Mouse (Mus musculus): Measurements from ENCODE around the gene Higd2a.
A peak's percentile ranks its signal among the peaks of the same experiment; 100 is the strongest.

Higd2a gene

GRCm38 (mm10) chr13:54589996-54590951 is at the start of gene Higd2a, which contains the start of gene Nop16:
TSS of gene Higd2a (plus strand) at chr13:54590207.
TSS of gene Nop16 (minus strand) at chr13:54590090.
- ATAC-seq (ENCODE audit: insufficient number of reproducible peaks, low FRiP score, low TSS enrichment), result peak; percentile 92

- no peak for ATAC-seq (ENCODE audit: insufficient number of reproducible peaks, low FRiP score, low TSS enrichment)
These were observed 42.0 kb upstream of the Higd2a start for GRCm38 (mm10) chr13:54548036-54548435.

GRCm38 (mm10) chr13:54556176-54556575 is 33.8 kb upstream of the Higd2a start:
- ATAC-seq (ENCODE audit: insufficient number of reproducible peaks, low FRiP score, low TSS enrichment), result no peak; the same call in 1 of the 2 replicates

- peak; percentile 87 for ATAC-seq (ENCODE audit: insufficient number of reproducible peaks, low FRiP score, low TSS enrichment)
These were observed 33.2 kb upstream of the Higd2a start for GRCm38 (mm10) chr13:54556796-54557195.

GRCm38 (mm10) chr13:54557652-54558051 is 32.4 kb upstream of the Higd2a start:
- no peak for ATAC-seq (ENCODE audit: insufficient number of reproducible peaks, low FRiP score, low TSS enrichment)

GRCm38 (mm10) chr13:54559656-54560055 is 30.4 kb upstream of the Higd2a start:
- ATAC-seq (ENCODE audit: insufficient number of reproducible peaks, low FRiP score, low TSS enrichment), result no peak

- no peak for ATAC-seq (ENCODE audit: insufficient number of reproducible peaks, low FRiP score, low TSS enrichment)
These were observed 29.4 kb upstream of the Higd2a start for GRCm38 (mm10) chr13:54560608-54561007.

GRCm38 (mm10) chr13:54562562-54562961 is 27.4 kb upstream of the Higd2a start:
- ATAC-seq (ENCODE audit: insufficient number of reproducible peaks, low FRiP score, low TSS enrichment), result no peak

- ATAC-seq (ENCODE audit: insufficient number of reproducible peaks, low FRiP score, low TSS enrichment), result peak; percentile 5; the same call in 1 of the 2 replicates
These were observed 25.5 kb upstream of the Higd2a start for GRCm38 (mm10) chr13:54564232-54565200.

- ATAC-seq (ENCODE audit: insufficient number of reproducible peaks, low FRiP score, low TSS enrichment), result peak; percentile 94
These were observed 24.8 kb upstream of the Higd2a start, which contains the start of gene 4833439L19Rik for GRCm38 (mm10) chr13:54565201-54565581. TSS of gene 4833439L19Rik (minus strand) at chr13:54565435.

- ATAC-seq (ENCODE audit: insufficient number of reproducible peaks, low FRiP score, low TSS enrichment), result no peak
These were observed 24.2 kb upstream of the Higd2a start for GRCm38 (mm10) chr13:54565594-54566345.

- ATAC-seq (ENCODE audit: insufficient number of reproducible peaks, low FRiP score, low TSS enrichment), result no peak
These were observed 21.6 kb upstream of the Higd2a start for GRCm38 (mm10) chr13:54568380-54568779.

- ATAC-seq (ENCODE audit: insufficient number of reproducible peaks, low FRiP score, low TSS enrichment), result no peak
These were observed 20.7 kb upstream of the Higd2a start for GRCm38 (mm10) chr13:54569282-54569681.

GRCm38 (mm10) chr13:54570736-54571135 is 19.3 kb upstream of the Higd2a start:
- ATAC-seq (ENCODE audit: insufficient number of reproducible peaks, low FRiP score, low TSS enrichment), result no peak

- no peak for ATAC-seq (ENCODE audit: insufficient number of reproducible peaks, low FRiP score, low TSS enrichment)
These were observed 18.4 kb upstream of the Higd2a start for GRCm38 (mm10) chr13:54571637-54572036.

GRCm38 (mm10) chr13:54572621-54573020 is 17.4 kb upstream of the Higd2a start:
- ATAC-seq (ENCODE audit: insufficient number of reproducible peaks, low FRiP score, low TSS enrichment), result no peak

GRCm38 (mm10) chr13:54574854-54575481 is 15.0 kb upstream of the Higd2a start, which contains the start of gene Arl10:
TSS of gene Arl10 (plus strand) at chr13:54575015.
- peak; percentile 73 for ATAC-seq (ENCODE audit: insufficient number of reproducible peaks, low FRiP score, low TSS enrichment)

GRCm38 (mm10) chr13:54575489-54575888 is 14.5 kb upstream of the Higd2a start:
- ATAC-seq (ENCODE audit: insufficient number of reproducible peaks, low FRiP score, low TSS enrichment), result no peak
